Mouse (Mus musculus): ENCODE measurements around the gene Lpcat1. TPM values are rescaled to one million over a fixed set of nuclear protein-coding genes. Genes with fewer than 3 reads are reported as not detected.
A peak's percentile ranks its signal among the peaks of the same experiment; 100 is the strongest.

Gene Lpcat1
- polyA plus RNA-seq, 1 experiment from 2014 or later = 15.9 TPM

GRCm38 (mm10) chr13:73465156-73465555 lies 1.8 kb upstream of the Lpcat1 start:
- ATAC-seq (replicated peaks; ENCODE audit: insufficient number of reproducible peaks, insufficient read depth, low FRiP score, low read depth) = no peak
- 55% methylated on average over 2 of the region's 2 CpGs for WGBS
- Histone ChIP-seq H3K9me3 (replicated peaks) (no peaks in the 10 kb centered on the region), H3K4me3 (no peak overlapping the region), H3K4me1 (replicated peaks) (peaks cover 9% of the 10 kb centered on the region), H3K27ac (no peak overlapping the region), H3K4me2 (no peak overlapping the region), H3K36me3 (no peaks in the 10 kb centered on the region), H3K27me3 (no peaks in the 10 kb centered on the region), H3K9ac (no peak overlapping the region)

GRCm38 (mm10) chr13:73466411-73466810 lies 586 bp upstream of the Lpcat1 start:
- Histone ChIP-seq H3K4me3 (peak overlapping the region; percentile 85; the same call in 1 of the 2 replicates), H3K9me3 (replicated peaks) (no peaks in the 10 kb centered on the region), H3K4me2 (peak overlapping the region; percentile 94), H3K4me1 (replicated peaks) (peaks cover 9% of the 10 kb centered on the region), H3K27me3 (no peaks in the 10 kb centered on the region), H3K27ac (peak overlapping the region; percentile 85), H3K36me3 (no peaks in the 10 kb centered on the region), H3K9ac (no peak overlapping the region)
- no peak for ATAC-seq (replicated peaks; ENCODE audit: insufficient number of reproducible peaks, insufficient read depth, low FRiP score, low read depth)
- WGBS = 56% methylated on average over 3 of the region's 3 CpGs

- H3K4me1 ChIP-seq (replicated peaks) = peaks cover 9% of the 10 kb centered on the region
- H3K36me3 ChIP-seq = no peaks in the 10 kb centered on the region
- H3K27ac ChIP-seq = peak overlapping the region; percentile 85
- no peaks in the 10 kb centered on the region for H3K9me3 ChIP-seq (replicated peaks)
- peak overlapping the region; percentile 83 for H3K9ac ChIP-seq
- WGBS = 1% methylated on average over 53 of the region's 53 CpGs
- no peaks in the 10 kb centered on the region for H3K27me3 ChIP-seq
- peak overlapping the region; percentile 85 for H3K4me3 ChIP-seq
- H3K4me2 ChIP-seq = peak overlapping the region; percentile 94
- ATAC-seq (replicated peaks; ENCODE audit: insufficient number of reproducible peaks, insufficient read depth, low FRiP score, low read depth) = peak; percentile 70; the same call in 1 of the 2 replicates
Observed at GRCm38 (mm10) chr13:73467421-73468237, 632 bp downstream of the Lpcat1 start.

- Histone ChIP-seq H3K4me3 (no peak overlapping the region), H3K4me2 (peak overlapping the region; percentile 94), H3K9me3 (replicated peaks) (no peaks in the 10 kb centered on the region), H3K36me3 (no peaks in the 10 kb centered on the region), H3K9ac (no peak overlapping the region), H3K4me1 (replicated peaks) (peaks cover 9% of the 10 kb centered on the region), H3K27ac (no peak overlapping the region), H3K27me3 (no peaks in the 10 kb centered on the region)
- no peak for ATAC-seq (replicated peaks; ENCODE audit: insufficient number of reproducible peaks, insufficient read depth, low FRiP score, low read depth)
- WGBS = 72% methylated on average over 3 of the region's 3 CpGs
Observed at GRCm38 (mm10) chr13:73468834-73469233, 1.8 kb downstream of the Lpcat1 start.

- peaks cover 9% of the 10 kb centered on the region for H3K4me1 ChIP-seq (replicated peaks)
- no peak overlapping the region for H3K9ac ChIP-seq
- no peaks in the 10 kb centered on the region for H3K9me3 ChIP-seq (replicated peaks)
- no peak overlapping the region for H3K4me3 ChIP-seq
- WGBS = 68% methylated on average over 9 of the region's 9 CpGs
- peak overlapping the region; percentile 19; the same call in 1 of the 2 replicates for H3K4me2 ChIP-seq
- no peak overlapping the region for H3K27ac ChIP-seq
- no peaks in the 10 kb centered on the region for H3K27me3 ChIP-seq
- no peaks in the 10 kb centered on the region for H3K36me3 ChIP-seq
- ATAC-seq (replicated peaks; ENCODE audit: insufficient number of reproducible peaks, insufficient read depth, low FRiP score, low read depth) = no peak
Observed at GRCm38 (mm10) chr13:73469257-73469967, 2.4 kb downstream of the Lpcat1 start.

GRCm38 (mm10) chr13:73472481-73472880 lies 5.5 kb downstream of the Lpcat1 start:
- no peak for ATAC-seq (replicated peaks; ENCODE audit: insufficient number of reproducible peaks, insufficient read depth, low FRiP score, low read depth)
- Histone ChIP-seq H3K4me1 (replicated peaks) (peaks cover 23% of the 10 kb centered on the region), H3K9me3 (replicated peaks) (no peaks in the 10 kb centered on the region), H3K4me3 (no peak overlapping the region), H3K27me3 (no peaks in the 10 kb centered on the region), H3K27ac (no peak overlapping the region), H3K4me2 (no peak overlapping the region), H3K36me3 (no peaks in the 10 kb centered on the region), H3K9ac (no peak overlapping the region)
- 67% methylated on average over 3 of the region's 3 CpGs for WGBS

- WGBS = 95% methylated on average over 2 of the region's 2 CpGs
- H3K4me2 ChIP-seq = no peak overlapping the region
- H3K9ac ChIP-seq = no peak overlapping the region
- no peaks in the 10 kb centered on the region for H3K27me3 ChIP-seq
- ATAC-seq (replicated peaks; ENCODE audit: insufficient number of reproducible peaks, insufficient read depth, low FRiP score, low read depth) = no peak
- H3K4me3 ChIP-seq = no peak overlapping the region
- peaks cover 20% of the 10 kb centered on the region for H3K4me1 ChIP-seq (replicated peaks)
- H3K36me3 ChIP-seq = no peaks in the 10 kb centered on the region
- no peak overlapping the region for H3K27ac ChIP-seq
- no peaks in the 10 kb centered on the region for H3K9me3 ChIP-seq (replicated peaks)
Observed at GRCm38 (mm10) chr13:73473746-73474145, 6.7 kb downstream of the Lpcat1 start.

- H3K27me3 ChIP-seq = no peaks in the 10 kb centered on the region
- no peak overlapping the region for H3K4me3 ChIP-seq
- H3K9ac ChIP-seq = no peak overlapping the region
- ATAC-seq (replicated peaks; ENCODE audit: insufficient number of reproducible peaks, insufficient read depth, low FRiP score, low read depth) = no peak
- no peak overlapping the region for H3K27ac ChIP-seq
- H3K9me3 ChIP-seq (replicated peaks) = no peaks in the 10 kb centered on the region
- WGBS = 76% methylated on average over 6 of the region's 6 CpGs
- peaks cover 20% of the 10 kb centered on the region for H3K4me1 ChIP-seq (replicated peaks)
- H3K36me3 ChIP-seq = no peaks in the 10 kb centered on the region
- no peak overlapping the region for H3K4me2 ChIP-seq
Observed at GRCm38 (mm10) chr13:73474163-73474562, 7.2 kb downstream of the Lpcat1 start.

GRCm38 (mm10) chr13:73475058-73475980 lies 8.3 kb downstream of the Lpcat1 start:
- Histone ChIP-seq H3K9ac (no peak overlapping the region), H3K27ac (no peak overlapping the region), H3K36me3 (no peaks in the 10 kb centered on the region), H3K4me1 (replicated peaks) (peaks cover 20% of the 10 kb centered on the region), H3K9me3 (replicated peaks) (no peaks in the 10 kb centered on the region), H3K4me2 (no peak overlapping the region), H3K27me3 (no peaks in the 10 kb centered on the region), H3K4me3 (no peak overlapping the region)
- ATAC-seq (replicated peaks; ENCODE audit: insufficient number of reproducible peaks, insufficient read depth, low FRiP score, low read depth) = no peak
- 72% methylated on average over 12 of the region's 12 CpGs for WGBS

GRCm38 (mm10) chr13:73476259-73476658 lies 9.3 kb downstream of the Lpcat1 start:
- Histone ChIP-seq H3K36me3 (no peaks in the 10 kb centered on the region), H3K27ac (0 out of 2 replicates have a peak overlapping the region, but pooled peaks have one; percentile 10), H3K4me2 (no peak overlapping the region), H3K9ac (no peak overlapping the region), H3K9me3 (replicated peaks) (no peaks in the 10 kb centered on the region), H3K27me3 (no peaks in the 10 kb centered on the region), H3K4me1 (replicated peaks) (peaks cover 20% of the 10 kb centered on the region), H3K4me3 (no peak overlapping the region)
- WGBS = 77% methylated on average over 5 of the region's 5 CpGs
- no peak for ATAC-seq (replicated peaks; ENCODE audit: insufficient number of reproducible peaks, insufficient read depth, low FRiP score, low read depth)

- H3K36me3 ChIP-seq = no peaks in the 10 kb centered on the region
- 0 out of 2 replicates have a peak overlapping the region, but pooled peaks have one; percentile 10 for H3K27ac ChIP-seq
- ATAC-seq (replicated peaks; ENCODE audit: insufficient number of reproducible peaks, insufficient read depth, low FRiP score, low read depth) = no peak
- H3K4me1 ChIP-seq (replicated peaks) = peaks cover 20% of the 10 kb centered on the region
- WGBS = 59% methylated on average over 8 of the region's 8 CpGs
- no peak overlapping the region for H3K4me3 ChIP-seq
- no peaks in the 10 kb centered on the region for H3K27me3 ChIP-seq
- H3K9me3 ChIP-seq (replicated peaks) = no peaks in the 10 kb centered on the region
- no peak overlapping the region for H3K4me2 ChIP-seq
- H3K9ac ChIP-seq = no peak overlapping the region
Observed at GRCm38 (mm10) chr13:73476796-73477195, 9.8 kb downstream of the Lpcat1 start.
